In genomic region chr19:25343657-25344322, GRCm38 (mm10) we compare ENCODE assay signal across 8 mouse cellular contexts.
DNase-seq lines count a peak whose midpoint lies in the region; ATAC-seq lines count a peak whose summit lies in the region.

No protein-coding gene starts in this region.

- H3K9me3 ChIP-seq in midbrain, embryonic 16.5 days (replicated peaks; ENCODE audit: control insufficient read depth, low read length, poor library complexity, severe bottlenecking), result no peaks in the 10 kb centered on the region
- H3K9me3 ChIP-seq in midbrain, embryonic 13.5 days, result no peaks in the 10 kb centered on the region
- no peaks in the 10 kb centered on the region for H3K9me3 ChIP-seq in intestine, embryonic 14.5 days (ENCODE audit: control insufficient read depth, low read length)

- no peak for ATAC-seq in midbrain, embryonic 16.5 days
- no peak for ATAC-seq in midbrain, embryonic 13.5 days
- ATAC-seq in intestine, embryonic 14.5 days (replicated peaks; ENCODE audit: low FRiP score, low TSS enrichment, low read depth), result no peak

- 71% methylated on average over 16 of the region's 16 CpGs for WGBS in midbrain, embryonic 16.5 days
- 77% methylated on average over 16 of the region's 16 CpGs for WGBS in midbrain, embryonic 13.5 days
- WGBS in intestine, embryonic 14.5 days, result 59% methylated on average over 16 of the region's 16 CpGs

- H3K27ac ChIP-seq in midbrain, embryonic 16.5 days (ENCODE audit: low read length), result no peak overlapping the region
- no peak overlapping the region for H3K27ac ChIP-seq in midbrain, embryonic 13.5 days
- no peak overlapping the region for H3K27ac ChIP-seq in intestine, embryonic 14.5 days (ENCODE audit: low read depth)

- H3K36me3 ChIP-seq in midbrain, embryonic 16.5 days (ENCODE audit: control insufficient read depth, insufficient read depth, low read length), result no peaks in the 10 kb centered on the region
- no peaks in the 10 kb centered on the region for H3K36me3 ChIP-seq in midbrain, embryonic 13.5 days
- no peaks in the 10 kb centered on the region for H3K36me3 ChIP-seq in intestine, embryonic 14.5 days (ENCODE audit: control insufficient read depth, insufficient read depth, low read length)

- H3K27me3 ChIP-seq in midbrain, embryonic 16.5 days (ENCODE audit: control insufficient read depth, insufficient read depth, low read depth, low read length), result no peaks in the 10 kb centered on the region
- H3K27me3 ChIP-seq in midbrain, embryonic 13.5 days, result no peaks in the 10 kb centered on the region
- no peaks in the 10 kb centered on the region for H3K27me3 ChIP-seq in intestine, embryonic 14.5 days (replicated peaks; ENCODE audit: control insufficient read depth, insufficient read depth, low read length)

- peaks cover 4% of the 10 kb centered on the region; the same call in 1 of the 2 replicates for H3K4me1 ChIP-seq in midbrain, embryonic 16.5 days (ENCODE audit: control insufficient read depth, insufficient read depth, low read length)
- peaks cover 9% of the 10 kb centered on the region for H3K4me1 ChIP-seq in midbrain, embryonic 13.5 days (replicated peaks)
- peaks cover 10% of the 10 kb centered on the region for H3K4me1 ChIP-seq in intestine, embryonic 14.5 days (replicated peaks; ENCODE audit: control insufficient read depth, insufficient read depth, low read length)

- peak; percentile 76 to 78 for DNase-seq in cerebellum, postnatal 10 days
- DNase-seq in cerebellum, adult 11-12 months, result no peak
- DNase-seq in intestine, embryonic 14.5 days (ENCODE audit: low spot score), result no peak
- DNase-seq in lung, postnatal 36 days, result peak; percentile 42
- no peak for DNase-seq in retina, embryonic 14.5 days (ENCODE audit: low spot score)
- no peak for DNase-seq in urinary bladder, postnatal 4 days (ENCODE audit: low spot score in 2 of 2)

- no peak overlapping the region for H3K9ac ChIP-seq in midbrain, embryonic 16.5 days (ENCODE audit: low read depth, low read length)
- H3K9ac ChIP-seq in midbrain, embryonic 13.5 days (replicated peaks), result no peak overlapping the region
- H3K9ac ChIP-seq in intestine, embryonic 14.5 days (ENCODE audit: low read length), result no peak overlapping the region

- H3K4me2 ChIP-seq in midbrain, embryonic 16.5 days (ENCODE audit: low read length), result peak overlapping the region; percentile 5; the same call in 1 of the 2 replicates
- H3K4me2 ChIP-seq in midbrain, embryonic 13.5 days (replicated peaks), result no peak overlapping the region
- H3K4me2 ChIP-seq in intestine, embryonic 14.5 days (ENCODE audit: low read length), result peak overlapping the region; percentile 26; the same call in 1 of the 2 replicates

- H3K4me3 ChIP-seq in midbrain, embryonic 16.5 days (ENCODE audit: low read depth, low read length), result no peak overlapping the region
- H3K4me3 ChIP-seq in midbrain, embryonic 13.5 days (replicated peaks), result no peak overlapping the region
- H3K4me3 ChIP-seq in intestine, embryonic 14.5 days (ENCODE audit: low read depth, low read length), result no peak overlapping the region

Comparison
In these comparisons a context has a peak if more than half of its experiments do, and no peak if none do; other contexts are left out.
1. DNase-seq: peak in cerebellum, postnatal 10 days (2 of 2) and lung, postnatal 36 days (single experiment); none in cerebellum, adult 11-12 months (single experiment), intestine, embryonic 14.5 days (single experiment), retina, embryonic 14.5 days (single experiment) and urinary bladder, postnatal 4 days (0 of 2).